Mouse (Mus musculus) skeletal muscle tissue, adult 2 months (tissue): ENCODE measurements around the gene Eri3.
A peak's percentile ranks its signal among the peaks of the same experiment; 100 is the strongest.

ENCODE experiments used
- DNase-seq: peaks from one replicate; pipeline ENCODE4 v3.0.0-alpha.2; 2012; ENCODE audit warnings: low read depth, low spot score

Gene Eri3

GRCm38 (mm10) chr4:117550140-117550851 lies at the start of gene Eri3:
TSS of gene Eri3 (plus strand) at chr4:117550365.
- peak; percentile 97 for DNase-seq

DNA sequence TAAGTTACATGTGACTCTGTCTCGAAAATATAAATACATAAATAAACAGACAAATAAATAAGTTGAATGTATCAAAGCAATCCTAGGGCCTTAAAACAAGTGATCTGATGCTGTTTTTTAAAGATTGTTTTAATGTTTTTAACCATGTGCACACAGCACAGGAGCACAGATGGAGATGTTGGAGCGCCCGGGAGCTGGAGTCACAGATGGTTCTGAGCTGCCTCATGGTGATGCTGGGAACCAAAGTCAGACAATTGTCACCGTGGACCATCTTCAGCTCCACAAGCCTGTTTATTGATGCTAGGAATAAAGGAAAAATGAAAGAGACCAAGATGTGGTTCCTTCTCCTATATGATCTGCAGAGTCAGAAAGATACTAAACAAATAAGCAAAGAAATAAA lies 31.9 kb upstream of the Eri3 start:
- DNase-seq, result no peak

DNA sequence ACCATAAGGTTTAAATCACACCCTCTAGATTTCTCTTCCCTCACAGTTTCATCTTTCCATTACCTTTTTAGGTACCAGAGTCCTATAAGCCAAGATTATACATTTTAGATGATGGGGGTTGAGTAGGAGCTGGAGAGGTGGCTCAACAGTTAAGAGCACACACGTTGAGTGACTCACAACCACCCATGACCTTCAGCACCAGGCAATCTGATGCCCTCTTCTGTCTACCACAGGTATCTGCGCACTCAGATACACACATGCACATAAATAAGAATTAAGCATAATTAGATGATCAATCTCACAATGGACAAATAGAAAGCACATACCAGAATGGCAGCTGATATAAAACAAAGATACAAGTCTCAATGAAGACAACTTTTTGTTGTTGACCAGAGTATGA lies 28.8 kb upstream of the Eri3 start:
- DNase-seq, result no peak

DNA sequence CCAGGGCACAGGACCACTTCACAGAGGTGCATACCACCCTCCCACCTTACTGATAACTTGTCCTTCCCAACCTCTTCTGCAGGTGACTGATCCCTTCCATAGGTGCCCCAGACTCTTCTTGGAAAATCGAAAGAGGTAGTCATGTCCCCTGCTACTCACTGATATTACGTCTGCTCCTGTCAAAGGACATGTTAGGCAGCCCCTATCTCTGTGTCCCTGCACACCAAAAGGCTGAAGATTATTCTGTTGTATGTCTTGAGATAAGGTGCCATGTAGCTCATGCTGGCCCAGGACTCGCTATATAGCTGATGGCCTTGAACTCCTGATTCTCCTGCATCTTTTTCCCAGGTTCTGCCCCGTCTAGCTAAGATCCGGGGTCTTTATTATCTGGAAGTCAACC lies 24.2 kb upstream of the Eri3 start:
- DNase-seq, result no peak

DNA sequence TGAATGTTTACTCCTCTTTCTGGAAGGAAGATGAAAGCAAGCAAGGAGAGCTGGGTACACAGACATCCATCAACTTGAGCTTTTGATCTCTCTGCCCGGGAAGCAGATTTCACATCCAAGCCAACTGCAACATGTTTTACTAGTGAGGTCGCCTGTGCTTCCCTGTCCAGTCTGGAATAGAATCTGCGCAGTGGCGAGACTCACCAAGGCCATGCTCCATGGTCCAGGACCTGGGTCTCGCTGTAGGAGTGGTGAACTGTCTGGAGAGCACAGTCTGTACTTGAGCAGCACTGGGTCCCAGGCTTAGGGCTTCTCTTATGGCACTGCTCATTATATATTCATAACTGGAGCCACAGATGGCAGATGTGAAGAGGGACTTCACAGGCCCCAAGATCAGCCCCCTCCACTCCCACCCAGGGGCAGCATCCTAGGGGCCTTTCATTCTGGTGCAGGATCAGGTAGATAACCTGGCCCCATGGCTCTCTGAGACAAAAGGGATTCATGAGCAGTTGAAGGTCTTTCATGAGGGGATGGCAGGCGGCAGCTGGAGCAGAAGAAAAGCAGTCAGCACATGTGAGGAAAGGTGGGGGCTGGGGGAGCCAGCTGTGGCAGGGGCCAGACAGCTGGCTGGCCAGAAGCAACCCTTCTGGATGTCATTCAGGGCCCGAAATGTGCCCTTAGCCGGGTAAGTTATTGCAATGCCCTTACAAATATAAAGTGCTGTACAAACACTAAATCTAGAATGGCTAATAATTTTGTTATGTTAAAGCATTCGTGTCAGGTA lies 22.9 kb upstream of the Eri3 start:
- DNase-seq, result no peak

DNA sequence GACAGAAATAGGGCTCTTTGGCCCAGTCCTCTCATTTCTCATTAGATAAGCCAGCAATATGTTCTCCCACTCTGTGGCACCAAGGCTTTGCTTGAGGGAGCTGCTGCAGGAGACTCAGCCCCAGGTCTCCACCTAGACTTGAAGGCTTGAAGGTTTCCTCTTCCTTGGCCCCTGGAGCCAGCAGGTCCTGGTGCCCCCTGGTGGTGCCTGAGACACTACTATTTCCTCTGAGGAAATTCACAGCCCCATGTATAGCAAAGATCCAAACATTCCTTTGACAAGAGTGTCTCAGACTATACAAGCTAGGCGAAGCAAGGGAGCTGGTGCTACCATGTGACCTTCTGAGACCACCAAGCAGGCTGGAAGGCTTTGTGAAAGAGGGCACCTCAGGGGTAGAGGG lies 22.2 kb upstream of the Eri3 start:
- peak; percentile 11 for DNase-seq

- DNase-seq, result no peak
Measured at GRCm38 (mm10) chr4:117529843-117530242, 20.3 kb upstream of the Eri3 start.

- DNase-seq, result no peak
Measured at GRCm38 (mm10) chr4:117535496-117536200, 14.5 kb upstream of the Eri3 start.

- no peak for DNase-seq
Measured at GRCm38 (mm10) chr4:117537002-117537401, 13.2 kb upstream of the Eri3 start.

- DNase-seq, result no peak
Measured at GRCm38 (mm10) chr4:117539329-117539980, 10.7 kb upstream of the Eri3 start.

GRCm38 (mm10) chr4:117540571-117540970 lies 9.6 kb upstream of the Eri3 start:
- DNase-seq, result no peak

- DNase-seq, result no peak
Measured at GRCm38 (mm10) chr4:117545448-117545847, 4.7 kb upstream of the Eri3 start.

DNA sequence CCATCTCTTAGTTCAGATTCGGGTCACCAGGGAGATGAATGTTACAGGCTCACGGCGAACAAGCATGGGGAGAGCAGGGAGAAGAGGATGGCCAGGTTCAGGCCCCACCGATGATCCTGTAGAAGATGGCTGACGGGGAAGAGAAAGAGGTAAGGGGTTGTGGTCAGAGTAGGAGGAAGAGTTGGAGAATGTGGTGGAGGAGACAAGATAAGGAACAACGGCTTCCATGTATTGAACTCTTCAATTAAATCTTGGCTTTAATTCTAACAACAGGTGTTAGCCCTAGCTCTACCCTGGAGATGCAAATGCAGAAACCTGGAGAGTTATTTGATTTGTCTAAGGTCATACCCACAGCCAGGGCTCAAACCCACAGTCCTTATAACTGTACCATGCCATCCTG lies 3.5 kb upstream of the Eri3 start:
- no peak for DNase-seq

- DNase-seq, result no peak
Measured at GRCm38 (mm10) chr4:117549576-117549975, 589 bp upstream of the Eri3 start.

GRCm38 (mm10) chr4:117551144-117552000 lies 1.2 kb downstream of the Eri3 start:
- DNase-seq, result no peak

- DNase-seq, result no peak
Measured at GRCm38 (mm10) chr4:117555495-117555894, 5.3 kb downstream of the Eri3 start.

DNA sequence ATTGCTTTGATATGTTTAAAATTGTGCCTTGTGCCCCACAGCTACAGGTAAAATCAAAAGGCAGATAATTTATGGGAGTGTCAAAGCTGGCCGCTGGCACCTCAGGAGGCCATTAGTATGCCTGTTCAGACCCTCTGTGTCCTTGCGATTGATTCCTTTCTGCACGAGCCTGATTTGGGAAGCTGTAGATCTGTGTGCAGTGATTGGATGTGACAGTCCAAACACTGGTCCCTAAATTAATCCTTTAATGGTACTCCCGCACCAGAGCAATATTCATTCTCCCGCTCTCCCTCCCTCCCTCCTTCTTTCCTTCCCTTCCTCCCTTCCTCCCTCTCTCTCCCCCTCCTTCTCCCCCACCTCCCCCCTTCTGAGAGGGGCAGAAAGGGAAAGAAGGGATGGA lies 6.2 kb downstream of the Eri3 start:
- DNase-seq, result no peak

DNA sequence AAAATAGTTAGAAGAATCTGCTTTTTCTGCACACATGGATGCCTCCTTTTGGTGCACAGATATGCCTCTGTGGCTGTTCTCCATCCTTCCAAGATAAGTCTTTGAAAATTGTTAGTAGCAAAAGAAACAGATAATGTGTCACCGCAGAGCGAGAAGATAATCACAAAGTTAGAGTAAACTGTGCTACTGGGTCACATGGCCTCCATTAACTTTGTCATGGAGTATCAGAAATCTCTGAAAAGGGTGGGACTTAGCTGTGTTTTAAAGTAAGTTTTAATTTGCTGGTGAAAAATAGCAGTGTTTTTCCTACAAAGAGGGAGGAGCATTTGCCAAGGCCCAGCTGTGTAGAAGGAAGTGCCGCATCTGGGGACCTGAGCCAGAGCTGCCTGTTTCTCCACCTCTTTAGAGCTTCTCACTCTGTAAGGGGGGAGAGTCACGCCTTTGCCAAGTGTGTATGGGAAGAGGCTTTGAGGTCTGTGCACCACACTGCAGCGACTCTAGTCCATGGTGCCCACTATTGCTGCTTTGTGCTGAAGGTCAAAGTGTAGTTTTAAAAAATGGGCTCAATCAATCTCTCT lies 7.0 kb downstream of the Eri3 start:
- DNase-seq, result no peak

DNA sequence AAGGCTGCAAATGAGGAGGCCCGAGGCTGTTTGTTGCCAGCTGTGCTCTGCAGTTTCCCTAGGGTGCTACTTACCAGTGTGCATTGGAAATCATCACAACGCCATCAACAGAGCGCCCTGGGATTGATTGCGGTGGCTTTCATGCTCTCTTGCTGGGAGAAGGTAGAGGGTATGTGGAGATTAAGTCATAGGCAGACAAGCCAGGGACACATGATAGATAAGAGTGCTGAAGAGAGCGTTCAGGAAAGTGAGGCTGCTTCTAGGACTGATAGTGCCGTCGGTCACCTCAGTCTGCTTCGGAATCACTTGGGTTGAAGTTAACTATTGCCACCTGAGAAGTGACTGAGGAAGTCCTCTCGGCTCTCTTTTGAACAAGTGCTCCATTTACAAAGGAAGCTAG lies 13.8 kb downstream of the Eri3 start:
- no peak for DNase-seq

GRCm38 (mm10) chr4:117568846-117569245 lies 18.7 kb downstream of the Eri3 start:
- DNase-seq, result no peak

GRCm38 (mm10) chr4:117570964-117571363 lies 20.8 kb downstream of the Eri3 start:
- DNase-seq, result peak; percentile 39
